ENCODE assay signal across 8 mouse cellular contexts in the genomic region with DNA sequence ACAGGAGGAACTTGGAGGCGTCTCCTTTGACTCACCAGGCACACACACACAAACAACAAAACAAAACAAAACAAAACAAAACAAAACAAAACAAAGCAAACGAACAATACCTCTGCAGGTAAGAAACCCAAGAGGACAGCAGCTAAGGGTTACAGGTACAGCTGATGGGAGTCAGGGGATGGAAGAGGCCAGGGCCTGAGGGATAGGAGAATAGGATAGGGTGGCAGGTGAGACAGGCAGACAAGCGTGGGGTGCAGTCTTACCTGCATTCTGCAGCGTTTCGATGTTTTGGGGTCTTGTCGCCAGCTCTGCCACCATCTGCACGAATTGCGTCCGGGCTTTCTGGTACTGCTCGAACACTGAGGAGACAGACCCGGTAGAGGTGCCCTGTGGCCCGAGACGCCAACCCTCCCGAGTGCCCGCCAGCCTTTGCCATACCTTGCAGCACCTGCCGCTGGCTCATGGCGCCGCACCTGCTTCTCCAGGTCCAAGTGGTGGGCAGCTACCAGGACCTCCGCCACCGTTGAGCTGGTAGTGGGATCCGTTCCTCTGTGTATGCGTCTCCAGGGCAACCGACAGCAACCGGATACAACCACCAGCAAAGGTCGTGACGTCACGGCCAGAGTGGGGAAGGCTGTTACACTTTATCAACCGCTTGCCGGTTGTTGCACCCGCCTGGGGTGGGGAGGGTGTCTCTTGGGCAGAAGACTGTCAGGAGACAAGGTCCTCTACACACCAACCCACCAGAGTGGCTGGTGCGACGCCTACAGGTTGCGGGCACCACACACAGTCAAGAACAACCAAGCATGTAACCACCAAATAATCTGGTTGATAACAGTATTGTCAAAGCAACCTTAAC. TPM values are rescaled to one million over a fixed set of nuclear protein-coding genes. Genes with fewer than 3 reads are reported as not detected.
A peak's percentile ranks its signal among the peaks of the same experiment; 100 is the strongest.
DNase-seq lines count a peak whose midpoint lies in the region; ATAC-seq and TF ChIP-seq lines count a peak whose summit lies in the region.

A gene (minus strand): TSS at position 700 of the 859 bp plus-strand sequence.

- no peaks in the 10 kb centered on the region for H3K79me2 ChIP-seq in macrophage (ENCODE audit: inconsistent target)

- no peaks in the 10 kb centered on the region for H3K36me3 ChIP-seq in ES-E14 (ENCODE audit: control insufficient read depth, insufficient read depth, low read length, poor library complexity, severe bottlenecking)
- H3K36me3 ChIP-seq in forebrain, postnatal 0 days (ENCODE audit: insufficient read depth), result no peaks in the 10 kb centered on the region
- H3K36me3 ChIP-seq in macrophage (ENCODE audit: inconsistent target), result no peaks in the 10 kb centered on the region

- peak; percentile 98 for ATAC-seq in forebrain, postnatal 0 days
- peak; percentile 98 for ATAC-seq in inflammation-experienced regulatory T-cells, adult 6 months

- no peaks in the 10 kb centered on the region for H3K9me3 ChIP-seq in ES-E14 (ENCODE audit: control insufficient read depth, insufficient read depth, low read depth, low read length)
- no peaks in the 10 kb centered on the region for H3K9me3 ChIP-seq in forebrain, postnatal 0 days (ENCODE audit: low read length)

- in situ Hi-C loops in ES-E14 (cut with MboI; ENCODE audit: low sequenced_read_pairs in 2 of 2, unreplicated experiment in 2 of 2), result no loop called here

- H3K9ac ChIP-seq in ES-E14 (ENCODE audit: insufficient read depth, low read depth, low read length, poor library complexity, severe bottlenecking), result peak within 1 kb of the TSS; percentile 27; the same call in 1 of the 2 replicates
- peak within 1 kb of the TSS; percentile 63 for H3K9ac ChIP-seq in forebrain, postnatal 0 days

- H3K27me3 ChIP-seq in forebrain, postnatal 0 days (ENCODE audit: insufficient read depth, low read length), result no peaks in the 10 kb centered on the region

- H3K4me3 ChIP-seq in ES-E14 (ENCODE audit: insufficient read depth in 1 of 2, low read depth in 1 of 2, low read length in 2 of 2, poor library complexity in 1 of 2, severe bottlenecking in 1 of 2) (peak within 1 kb of the TSS; percentile 58 to 60), macrophage (ENCODE audit: inconsistent target) (peak within 1 kb of the TSS; percentile 6; the same call in 1 of the 2 replicates)
- H3K4me3 ChIP-seq in forebrain, postnatal 0 days (ENCODE audit: low read depth, low read length), result peak within 1 kb of the TSS; percentile 57

- peak; percentile 59 for DNase-seq in ES-E14 (ENCODE audit: low read depth, low spot score)
- peak; percentile 73 for DNase-seq in brain, adult 2 months (ENCODE audit: low read depth, low spot score)
- DNase-seq in forebrain, postnatal 0 days, result peak; percentile 87
- peak; percentile 12 to 53 for DNase-seq in left cerebral cortex, adult 8-10 months (ENCODE audit: low spot score in 2 of 2)
- DNase-seq in right cerebral cortex, adult 18-20 months, result peak; percentile 63
- peak; percentile 39 for DNase-seq in yolk sac, embryonic 10.5 days (ENCODE audit: low spot score)

- peak; percentile 68 for TF ChIP-seq CTCF in forebrain, postnatal 0 days (IDR thresholded peaks at IDR 0.05; ENCODE audit: low read depth)

- H3K27ac ChIP-seq in ES-E14 (ENCODE audit: insufficient read depth, low read depth, low read length, poor library complexity, severe bottlenecking) (no peak within 1 kb of the TSS), macrophage (no peak within 1 kb of the TSS)
- 0 out of 2 replicates have a peak within 1 kb of the TSS, but pooled peaks have one; percentile 21 for H3K27ac ChIP-seq in forebrain, postnatal 0 days (ENCODE audit: low read depth, low read length)

- H3K4me2 ChIP-seq in forebrain, postnatal 0 days (ENCODE audit: low read depth), result peak within 1 kb of the TSS; percentile 76

- H3K4me1 ChIP-seq in ES-E14 (ENCODE audit: control insufficient read depth in 2 of 2, insufficient read depth in 2 of 2, low read length in 2 of 2, poor library complexity in 1 of 2), result peaks cover 3 to 7% of the 10 kb centered on the region in 2 experiments; a peak in 3 of 4 replicates
- H3K4me1 ChIP-seq in forebrain, postnatal 0 days (ENCODE audit: insufficient read depth), result no peaks in the 10 kb centered on the region

- 7% methylated on average over 33 of the region's 33 CpGs for WGBS in forebrain, postnatal 0 days
- 5% methylated on average over 33 of the region's 33 CpGs for WGBS in macrophage (ENCODE audit: missing documents)

TF ChIP-seq in ES-E14, 5 proteins besides CTCF, POLR2A, EP300 and RAD21:
- peak; percentile 33; the same call in 1 of the 2 replicates for TF ChIP-seq ZC3H11A (IDR thresholded peaks at IDR 0.05; ENCODE audit: borderline replicate concordance, low read depth, low read length)
- no peak for TF ChIP-seq HCFC1 (IDR thresholded peaks at IDR 0.05; ENCODE audit: borderline replicate concordance, insufficient read depth, low read length)
- TF ChIP-seq ZNF384 (IDR thresholded peaks at IDR 0.05; ENCODE audit: low read depth, low read length), result no peak
- TF ChIP-seq MAFK (IDR thresholded peaks at IDR 0.05; ENCODE audit: insufficient read depth, low read depth, low read length), result no peak

RNA-seq across cellular contexts. Expression of the gene that starts here (rescaled TPM):
- total RNA-seq in ES-E14 (2012; rRNA removed), result 0.49 and 1.0 TPM in 2 replicates
- total RNA-seq in forebrain, postnatal 0 days (2014; rRNA removed), result 19.2 and 27.4 TPM in 2 replicates
- 15.5 and 20.5 TPM in 2 replicates for polyA plus RNA-seq in forebrain, postnatal 0 days (2015; fragmentation: Nextera tagmentation; extraction: Ambion mirVana)
- not detected for polyA plus RNA-seq in inflammation-experienced regulatory T-cells, adult 6 months (2017; shearing (Covaris generic))
- 10 to 100 TPM in 1 of 4 experiments, 1 to 10 TPM in 3; 7.2 to 10.4 (median 8.7) TPM for total RNA-seq in left cerebral cortex, adult 8-10 months (2022)
- not detected for total RNA-seq in macrophage (2018; cell fraction: chromatin; rRNA removed)
- not detected for total RNA-seq in macrophage (2018; cell fraction: cytosol; rRNA removed)
- total RNA-seq in macrophage (2018; cell fraction: nucleus; rRNA removed), result not detected
- polyA plus RNA-seq in macrophage (2018), result not detected in 3 replicates

Comparison
In these comparisons a context has a peak if more than half of its experiments do, and no peak if none do; other contexts are left out.
1. RNA of the gene that starts here (polyA plus RNA-seq): 15.5 to 20.5 TPM in forebrain, postnatal 0 days; not detected in inflammation-experienced regulatory T-cells, adult 6 months and not detected in macrophage; every median in the first group is over 10 times any median in the second.
2. Peak in ATAC-seq in inflammation-experienced regulatory T-cells, adult 6 months; RNA of the gene not detected or under 1 TPM.
3. DNase-seq: peak in every context shown above with its lines; median percentile 87 in forebrain, postnatal 0 days; 73 in brain, adult 2 months; 63 in right cerebral cortex, adult 18-20 months; 59 in ES-E14; 39 in yolk sac, embryonic 10.5 days; 32 in left cerebral cortex, adult 8-10 months.
4. H3K4me3 ChIP-seq: peak in every context shown above with its lines; median percentile 59 in ES-E14; 57 in forebrain, postnatal 0 days; 6 in macrophage.